Mouse (Mus musculus): Measurements from ENCODE around the gene Sigirr.

The Sigirr gene

DNA sequence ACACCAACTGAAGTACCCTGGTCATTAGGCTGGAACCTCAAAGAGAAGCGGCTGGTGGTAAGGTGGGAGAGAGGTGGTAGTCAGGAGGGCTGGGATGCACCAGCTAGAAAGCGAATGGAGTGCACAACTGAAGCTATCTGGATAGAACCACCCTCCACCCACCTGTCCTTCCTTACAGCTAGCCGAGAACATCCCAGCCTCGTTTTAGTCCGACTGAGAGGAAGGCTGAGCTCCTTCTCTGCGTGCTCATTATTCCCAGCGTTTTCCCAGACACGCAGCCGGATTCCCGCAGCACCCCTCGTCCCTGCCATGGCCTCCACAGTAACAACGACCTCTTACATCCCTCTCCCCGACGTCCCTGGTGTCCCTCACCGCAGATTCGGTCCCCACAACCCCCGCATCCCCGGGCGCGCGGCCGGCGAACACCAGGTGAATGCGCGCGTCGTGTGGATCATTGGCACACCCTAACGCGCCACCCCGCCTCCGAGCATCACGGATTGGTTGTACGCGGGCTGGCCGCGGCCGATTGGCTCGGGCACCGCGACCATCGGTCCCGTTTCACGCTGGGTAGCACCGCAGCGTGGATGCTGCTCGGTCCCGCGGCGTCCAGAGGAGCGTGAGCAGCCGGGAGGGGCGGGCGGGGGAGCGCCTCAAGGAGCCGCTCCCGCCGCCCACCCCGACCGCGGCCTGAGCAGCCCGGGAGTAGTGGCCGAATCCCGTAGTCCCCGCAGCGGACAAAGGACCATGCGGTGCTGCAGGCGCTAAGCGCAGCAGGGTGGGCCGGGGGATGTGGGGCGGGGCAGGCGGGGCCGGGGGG, 39.7 kb downstream of the Sigirr start, which contains the start of gene B4galnt4:
B4galnt4 (plus strand) TSS at position 679 of the 817 bp plus-strand sequence.
- no peak for DNase-seq (ENCODE audit: low spot score)

DNA sequence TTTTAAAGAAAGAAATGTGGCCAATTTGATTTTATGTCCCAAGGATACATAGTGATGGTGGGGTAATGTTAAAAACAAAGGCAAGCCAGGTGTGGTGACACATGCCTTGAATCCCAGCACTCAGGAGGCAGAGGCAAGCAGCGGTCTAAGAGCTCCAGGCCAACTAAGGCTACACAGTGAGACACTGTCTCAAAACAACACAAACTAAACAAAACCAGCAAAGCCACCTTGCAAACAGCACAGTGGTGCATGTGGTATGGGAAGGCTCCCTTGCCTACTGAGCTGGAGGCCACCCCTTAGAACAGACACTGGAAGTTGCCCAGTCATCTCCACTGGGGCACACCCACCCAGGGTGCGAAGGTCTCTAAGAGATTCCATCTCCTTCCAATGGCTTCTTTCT, 40.4 kb downstream of the Sigirr start:
- no peak for DNase-seq (ENCODE audit: low spot score)

DNA sequence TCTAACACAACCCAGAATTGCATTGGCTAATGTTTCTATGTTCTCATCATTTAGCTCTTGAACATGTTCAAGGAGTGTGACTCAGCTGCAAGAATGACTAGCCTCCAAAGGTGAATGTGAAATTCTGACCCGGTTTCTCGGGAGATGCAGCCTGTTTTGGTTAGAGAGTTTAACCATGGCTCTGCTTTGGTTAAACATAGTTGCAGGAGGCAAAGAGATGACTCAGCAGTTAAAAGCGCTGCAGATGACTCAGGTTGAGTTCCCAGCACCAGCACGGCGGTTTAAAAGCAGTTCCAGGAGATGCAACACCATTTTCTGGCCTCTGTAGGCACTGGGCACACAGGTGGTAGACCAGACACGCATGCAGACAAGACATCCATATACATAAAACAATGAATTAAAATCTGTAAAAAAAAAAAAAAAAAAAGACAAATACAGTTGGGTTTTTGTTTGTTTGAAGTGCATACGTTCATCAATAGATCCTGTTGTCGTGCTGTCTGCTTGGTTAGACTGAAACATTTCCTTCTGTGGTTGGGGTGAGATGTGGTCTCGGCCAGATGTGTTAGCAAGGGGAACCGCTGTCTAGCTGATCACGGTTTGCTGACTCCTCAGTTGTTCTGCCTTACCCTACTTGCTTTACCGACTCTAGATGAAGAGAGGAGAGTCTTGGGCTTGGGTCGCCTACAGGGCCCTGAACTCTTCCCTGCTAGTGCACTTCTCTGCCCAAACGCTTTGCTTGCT, 41.6 kb downstream of the Sigirr start:
- no peak for DNase-seq (ENCODE audit: low spot score)

DNA sequence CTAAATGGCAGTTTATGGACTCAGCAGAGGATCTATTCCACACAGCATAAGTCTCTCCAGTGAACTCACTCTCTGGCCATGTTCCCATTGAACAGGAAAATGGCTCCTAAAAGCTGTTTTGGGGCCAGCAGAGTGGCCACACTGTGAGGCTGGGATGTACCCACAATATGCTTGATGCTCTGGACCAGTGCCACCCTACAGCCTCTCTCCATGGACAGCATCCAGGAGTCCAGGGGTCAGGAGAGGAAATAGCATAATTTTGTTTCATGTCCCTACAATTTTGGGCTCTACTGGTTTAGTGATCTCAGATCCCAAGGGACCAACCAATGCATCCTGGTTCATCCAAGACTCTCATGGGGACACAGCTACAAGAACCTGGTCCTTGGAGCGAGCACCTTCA, 42.8 kb downstream of the Sigirr start:
- DNase-seq (ENCODE audit: low spot score) = no peak

DNA sequence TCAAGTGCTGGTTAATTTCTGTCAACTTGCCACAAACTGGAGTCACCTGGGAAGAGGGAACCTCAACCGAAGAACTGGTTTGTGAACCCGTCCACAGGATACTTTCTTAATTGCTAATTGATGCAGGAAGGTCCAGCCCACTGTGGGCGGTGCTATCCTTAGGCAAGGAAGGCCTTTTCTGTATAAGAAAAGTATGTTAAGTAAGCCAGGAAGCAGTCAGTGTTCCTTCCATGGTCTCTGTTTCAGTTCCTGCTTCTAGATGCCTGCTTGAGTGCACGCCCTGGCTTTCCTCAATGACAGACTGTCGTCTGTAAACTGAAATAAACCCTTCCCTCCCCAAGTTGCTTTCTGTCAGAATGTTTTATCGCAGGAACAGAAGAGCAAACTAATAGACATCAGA, 43.4 kb downstream of the Sigirr start:
- DNase-seq (ENCODE audit: low spot score) = no peak

DNA sequence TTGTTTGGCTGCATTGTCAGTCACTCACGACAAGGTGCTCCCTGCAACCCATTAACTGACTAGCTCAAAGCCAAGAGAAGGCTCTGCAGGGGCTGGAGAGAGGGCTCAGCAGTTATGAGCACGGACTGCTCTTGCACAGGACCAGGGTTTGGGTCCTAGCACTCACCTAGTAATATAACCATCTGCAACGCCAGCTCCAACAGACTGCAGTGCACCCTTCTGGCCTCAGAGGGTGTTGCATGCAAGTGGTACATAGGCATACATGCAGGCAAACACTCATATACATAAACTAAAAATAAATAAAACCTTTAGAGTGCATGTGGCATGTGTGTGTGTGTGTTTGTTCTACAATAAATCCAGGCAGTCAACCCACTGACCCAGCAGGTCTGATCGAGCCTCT, 44.6 kb downstream of the Sigirr start:
- no peak for DNase-seq (ENCODE audit: low spot score)

DNA sequence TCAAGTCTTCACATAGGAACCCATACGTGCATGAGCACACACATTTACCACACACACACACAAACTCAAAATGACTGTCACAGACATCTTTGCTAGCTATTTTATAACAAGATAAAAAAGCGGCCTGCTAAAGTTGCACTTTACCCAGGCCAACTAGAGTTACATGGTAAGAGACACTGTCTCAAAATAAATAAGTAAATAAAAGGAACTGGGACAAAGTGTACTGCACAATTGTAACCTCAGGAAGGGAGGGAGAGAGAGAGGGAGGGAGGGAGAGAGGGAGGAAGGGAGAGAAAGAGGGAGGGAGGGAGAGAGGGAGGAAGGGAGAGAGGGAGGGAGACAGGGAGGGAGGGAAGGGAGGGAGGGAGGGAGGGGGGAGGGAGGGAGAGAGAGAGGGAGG, 48.0 kb downstream of the Sigirr start:
- no peak for DNase-seq (ENCODE audit: low spot score)

DNA sequence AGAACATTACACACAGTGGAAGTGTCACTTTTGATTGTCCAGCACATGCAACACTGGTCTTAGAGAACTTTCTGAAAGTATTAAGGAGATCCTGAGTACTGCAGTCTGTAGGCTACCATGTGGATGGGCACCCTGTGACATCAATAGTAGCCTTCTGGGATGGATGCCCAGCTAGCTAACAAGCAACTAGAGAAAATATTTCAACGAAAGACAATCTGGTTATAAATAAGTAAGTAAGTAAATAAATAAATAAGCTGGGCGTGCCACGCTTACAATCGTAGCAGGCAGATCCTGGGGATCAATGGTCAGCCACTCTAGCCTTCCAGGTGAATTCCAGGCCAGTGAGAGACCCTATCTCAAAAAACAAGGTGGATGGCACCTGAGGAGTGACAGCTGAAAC, 48.4 kb downstream of the Sigirr start:
- DNase-seq (ENCODE audit: low spot score) = no peak

DNA sequence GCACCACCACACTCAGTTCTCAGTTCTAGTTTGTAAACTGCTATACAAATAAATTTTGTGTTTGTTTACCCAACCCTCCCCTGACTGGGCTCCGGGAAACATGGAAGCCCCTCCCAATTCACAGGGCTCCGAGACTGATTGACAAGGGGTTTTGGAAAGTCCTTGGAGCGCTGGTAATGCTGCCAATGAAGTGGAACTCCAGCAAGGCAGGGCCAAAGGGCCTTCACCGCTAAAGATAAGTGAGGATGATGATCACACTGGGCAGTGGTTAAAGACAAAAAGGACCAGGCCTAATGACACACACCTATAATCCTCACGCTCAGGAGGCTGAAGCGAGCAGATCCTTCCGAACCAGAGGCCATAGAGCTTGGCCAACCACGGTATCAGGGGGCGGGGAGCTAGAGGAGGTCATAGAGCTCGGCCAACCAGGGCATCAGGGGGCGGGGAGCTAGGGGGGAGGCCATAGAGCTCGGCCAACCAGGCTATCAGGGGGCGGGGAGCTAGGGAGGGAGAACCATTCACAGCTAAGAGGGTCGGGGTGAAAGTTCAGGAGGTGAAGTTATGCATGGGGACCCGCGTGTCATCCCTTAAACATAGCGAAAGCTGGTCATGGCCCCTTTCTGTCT, 49.2 kb downstream of the Sigirr start:
- no peak for DNase-seq (ENCODE audit: low spot score)

DNA sequence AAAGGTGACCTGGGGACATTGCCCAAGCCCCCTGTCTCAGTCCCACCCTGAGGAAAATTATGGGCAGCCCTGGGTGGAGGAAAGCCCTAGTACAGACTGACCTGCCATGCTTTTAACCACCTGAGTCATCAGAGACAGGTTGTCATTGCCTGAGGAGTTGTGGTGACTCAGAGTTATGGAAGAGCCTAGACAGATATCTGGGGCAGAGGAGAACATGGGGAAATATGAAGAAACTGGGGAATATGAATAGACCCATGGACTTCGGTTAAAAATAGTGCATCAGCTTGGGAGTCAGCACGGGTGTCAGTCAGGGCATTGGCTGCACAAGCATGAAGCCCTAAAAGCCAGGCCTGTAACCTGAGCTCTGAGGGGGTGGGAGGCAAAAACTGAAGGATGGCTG, 51.0 kb downstream of the Sigirr start:
- DNase-seq (ENCODE audit: low spot score) = no peak

DNA sequence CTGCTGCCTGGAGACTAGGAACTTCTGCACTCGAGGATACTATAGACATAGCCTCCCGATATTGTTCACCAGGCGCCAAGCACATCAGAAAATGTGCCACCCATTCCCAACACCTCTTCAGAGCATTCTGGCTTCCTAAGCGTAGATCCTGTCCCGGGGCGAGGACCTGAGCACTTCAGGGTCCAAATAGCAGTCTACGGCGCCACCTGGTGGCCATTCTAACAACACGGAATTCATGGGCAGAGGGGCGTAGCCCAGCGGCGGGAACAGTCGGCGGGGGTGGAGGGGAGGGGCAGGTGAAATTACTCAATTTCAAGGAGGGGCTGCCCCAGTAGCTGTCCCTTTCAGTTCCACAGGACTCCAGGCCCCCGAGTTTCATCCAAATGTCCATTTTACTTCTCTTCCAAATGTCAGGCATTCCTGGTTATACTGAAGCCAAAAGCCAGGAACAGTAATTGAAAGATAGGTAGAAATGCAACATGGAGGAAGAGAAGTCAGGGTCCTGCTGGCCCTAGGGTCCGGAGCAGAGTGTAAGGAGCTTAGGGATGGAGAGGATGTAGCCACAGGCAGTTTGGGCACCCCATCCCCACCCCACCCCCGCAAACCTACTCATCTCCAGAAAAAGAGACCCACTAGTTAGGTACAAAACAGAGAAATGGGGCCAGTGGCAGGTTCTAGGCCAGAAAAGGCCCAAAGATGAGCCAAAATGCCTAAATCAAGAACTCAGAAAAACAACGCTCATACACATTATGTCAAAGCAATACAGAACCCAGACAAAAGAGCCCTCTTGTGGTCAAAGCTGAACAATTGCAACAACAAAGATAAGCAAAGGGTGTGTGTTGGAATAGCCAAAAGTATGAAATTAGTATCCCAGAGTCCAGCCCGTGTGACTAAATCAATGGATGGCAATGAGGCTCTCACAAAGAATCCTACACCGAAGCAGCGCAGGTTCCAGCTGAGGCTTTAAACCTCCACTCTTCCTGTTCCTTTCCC, 51.9 kb downstream of the Sigirr start:
- peak; percentile 79 for DNase-seq (ENCODE audit: low spot score)

DNA sequence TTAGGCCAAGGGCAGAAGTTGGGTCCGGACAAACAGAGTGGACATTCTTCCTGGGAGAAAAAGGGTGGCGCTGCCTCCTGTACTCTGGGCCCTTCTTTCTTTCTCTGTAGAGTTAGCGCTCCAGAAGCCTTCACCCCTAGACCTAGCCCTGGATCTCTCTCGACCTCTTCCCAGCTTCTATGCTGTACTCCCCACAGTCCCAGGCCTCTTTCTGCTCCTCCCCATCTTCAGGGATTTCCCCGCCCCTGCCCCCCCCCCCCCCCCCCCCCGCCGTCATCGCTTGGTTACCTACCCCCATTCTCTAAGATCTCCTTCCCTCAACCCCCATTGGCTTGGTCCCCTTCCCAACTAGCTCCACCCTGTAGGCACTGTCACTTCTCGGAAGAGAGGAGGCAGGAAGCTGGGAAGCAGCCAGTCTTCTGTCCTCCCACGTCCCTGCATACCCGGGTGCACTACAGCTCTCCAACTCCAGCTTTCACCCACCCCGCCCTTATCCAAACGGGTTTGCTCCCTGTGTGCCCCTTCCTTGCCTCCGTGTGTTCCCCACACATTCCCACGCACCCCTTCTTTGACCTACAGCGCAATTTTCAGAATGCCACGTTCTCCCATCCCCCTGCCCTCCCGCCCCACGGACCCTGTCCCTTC, 52.7 kb downstream of the Sigirr start:
- no peak for DNase-seq (ENCODE audit: low spot score)

DNA sequence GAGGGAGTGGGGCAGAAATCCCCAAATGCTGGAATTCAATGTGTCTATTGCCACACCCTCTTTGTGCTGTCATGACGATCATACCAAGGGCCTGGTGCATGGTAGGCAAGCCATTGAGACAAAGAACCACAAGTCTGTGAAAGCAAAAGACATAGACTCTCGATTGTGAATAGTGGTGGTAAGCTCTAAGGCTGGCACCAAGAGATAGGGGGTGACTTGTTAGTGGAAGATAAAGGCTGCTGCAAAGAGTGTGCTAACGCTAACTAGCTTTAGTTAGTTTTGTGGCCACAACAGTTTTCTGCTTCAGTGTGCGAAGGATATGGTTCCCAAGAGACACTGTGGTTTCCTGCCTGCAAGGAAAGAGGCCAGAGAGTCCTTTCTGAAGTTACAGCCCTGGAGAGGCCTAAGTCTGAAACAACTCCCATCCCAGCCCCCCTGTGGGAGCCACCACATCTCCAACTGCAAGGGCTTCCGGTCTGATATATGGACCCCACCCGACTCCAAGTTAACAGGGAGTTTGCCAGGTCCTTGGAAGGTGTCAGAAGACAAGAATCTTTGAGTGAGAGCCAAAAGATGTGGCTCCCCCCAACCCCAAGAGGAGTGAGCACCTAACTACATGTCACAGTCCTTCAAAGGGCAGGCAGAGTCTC, 53.3 kb downstream of the Sigirr start:
- no peak for DNase-seq (ENCODE audit: low spot score)

DNA sequence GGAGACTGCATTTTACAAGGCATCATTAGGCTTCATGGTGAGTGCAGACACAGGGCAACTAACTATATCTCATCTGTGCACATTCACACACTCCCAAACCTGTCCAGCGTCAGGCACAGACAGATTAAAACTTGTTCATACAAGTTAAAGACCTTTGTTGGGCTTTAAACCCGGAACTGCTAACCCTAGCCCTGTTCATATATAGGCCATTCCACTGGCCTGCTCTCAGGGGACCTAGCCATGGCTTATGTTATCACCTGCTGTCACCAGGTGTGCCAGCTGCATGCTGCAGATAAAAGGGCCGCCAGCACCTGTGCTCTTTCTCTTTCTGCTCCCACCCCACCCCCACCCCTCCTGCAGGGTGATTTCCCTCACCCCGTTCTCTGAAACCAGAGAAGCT, 57.8 kb downstream of the Sigirr start:
- no peak for DNase-seq (ENCODE audit: low spot score)

DNA sequence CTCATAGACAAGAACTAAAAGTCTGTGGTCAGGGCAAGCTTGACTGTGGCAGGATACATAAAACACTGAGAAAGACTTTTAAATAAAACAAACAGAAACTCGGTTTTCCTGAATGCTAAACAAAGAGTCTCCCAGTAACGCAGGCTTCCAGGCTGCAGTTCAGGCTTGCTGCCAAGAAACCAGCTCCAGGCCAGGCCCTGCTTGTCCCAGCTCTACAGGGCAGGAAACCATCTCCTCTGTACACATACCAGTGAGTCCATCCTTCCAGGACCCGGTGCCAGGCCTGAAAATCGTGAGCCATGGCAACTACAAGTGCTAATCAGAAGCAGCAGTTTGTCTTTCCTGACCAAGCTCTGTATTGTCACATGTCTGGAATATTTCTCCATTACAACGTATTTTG, 58.7 kb downstream of the Sigirr start:
- no peak for DNase-seq (ENCODE audit: low spot score)

All from layer of hippocampus, adult 9-10 months (tissue).